Mouse (Mus musculus) neutrophil, adult 5-6 weeks (primary cell): ENCODE results near the gene Gosr2. TPM values are rescaled to one million over a fixed set of nuclear protein-coding genes. Genes with fewer than 3 reads are reported as not detected.

Experiments used
- ATAC-seq: fragments of 151-379, 151-347 bp; 2 replicates; pipeline ENCODE4 v1.8.0; 2017; ENCODE audit warnings: mild to moderate bottlenecking, moderate TSS enrichment; ENCODE audit not compliant: insufficient number of reproducible peaks, poor library complexity, low FRiP score, severe bottlenecking; ENCODE audit errors: extremely low read depth
- total RNA-seq: library from RNA; stranded (forward); fragments of 200-1000 nt; gene quantifications from 2 replicates; pipeline ENCODE4 v1.2.3, GENCODE M21; 2017

Gene Gosr2
- total RNA-seq, 1 experiment from 2014 or later = 43.5 TPM

GRCm38 (mm10) chr11:103651426-103651825 lies 46.3 kb downstream of the Gosr2 start:
- ATAC-seq = no peak

GRCm38 (mm10) chr11:103649983-103650493 lies 47.7 kb downstream of the Gosr2 start:
- ATAC-seq = no peak

- ATAC-seq = no peak
These were observed 48.3 kb downstream of the Gosr2 start, which contains the start of gene Rprml for GRCm38 (mm10) chr11:103649301-103649982. Rprml (plus strand) TSS chr11:103649570.

GRCm38 (mm10) chr11:103648656-103649055 lies 49.0 kb downstream of the Gosr2 start:
- no peak for ATAC-seq

GRCm38 (mm10) chr11:103647921-103648620 lies 49.6 kb downstream of the Gosr2 start:
- no peak for ATAC-seq

- no peak for ATAC-seq
These were observed 51.4 kb downstream of the Gosr2 start for GRCm38 (mm10) chr11:103646301-103646700.

GRCm38 (mm10) chr11:103645731-103646130 lies 52.0 kb downstream of the Gosr2 start:
- no peak for ATAC-seq

GRCm38 (mm10) chr11:103643211-103643610 lies 54.5 kb downstream of the Gosr2 start:
- no peak for ATAC-seq

- ATAC-seq = 0 out of 2 replicates have a peak, but pooled peaks have one; percentile 35
These were observed 58.2 kb downstream of the Gosr2 start for GRCm38 (mm10) chr11:103639407-103639946.

- no peak for ATAC-seq
These were observed 58.9 kb downstream of the Gosr2 start, which contains the start of gene Lyzl6 for GRCm38 (mm10) chr11:103638790-103639189. Lyzl6 (minus strand) TSS chr11:103638890.

- no peak for ATAC-seq
These were observed 61.4 kb downstream of the Gosr2 start for GRCm38 (mm10) chr11:103636261-103636660.

GRCm38 (mm10) chr11:103635481-103635880 lies 62.2 kb downstream of the Gosr2 start:
- ATAC-seq = no peak

GRCm38 (mm10) chr11:103634806-103635205 lies 62.9 kb downstream of the Gosr2 start:
- no peak for ATAC-seq

GRCm38 (mm10) chr11:103627453-103627852 lies 70.2 kb downstream of the Gosr2 start:
- ATAC-seq = no peak

Other genes with a start within 250 kb of the Gosr2 start
- under 0.01 TPM in 1 of 2 replicates, not detected in the other for gene Lrrc37a, start 193.3 kb downstream of the Gosr2 start, total RNA-seq
- gene Gm884, start 76.8 kb downstream of the Gosr2 start, total RNA-seq = not detected in 2 replicates
- gene Lyzl6, start 59.0 kb downstream of the Gosr2 start, total RNA-seq = not detected in 2 replicates
- not detected in 2 replicates for gene Rprml, start 48.3 kb downstream of the Gosr2 start, total RNA-seq
- not detected in 2 replicates for gene Wnt9b, start 51.9 kb upstream of the Gosr2 start, total RNA-seq
- not detected in 2 replicates for gene Wnt3, start 76.3 kb upstream of the Gosr2 start, total RNA-seq